Mouse (Mus musculus) central nervous system, embryonic 11.5 days (tissue): ENCODE measurements around the gene Olfr1431. TPM values are rescaled to one million over a fixed set of nuclear protein-coding genes. Genes with fewer than 3 reads are reported as not detected.

ENCODE experiments used
- polyA plus RNA-seq: library from polyadenylated mRNA; depleted of rRNA; stranded (reverse); fragments of >200 nt; gene quantifications from 2 replicates; pipeline ENCODE4 v1.2.3, GENCODE M21; 2012; rRNA removed

Olfr1431 gene
- not detected in 2 replicates for polyA plus RNA-seq

GRCm38 (mm10) chr19:12200334-12200733 lies at the start of gene Olfr1431:
Olfr1431 (plus strand) TSS chr19:12200634.

GRCm38 (mm10) chr19:12170062-12170599 lies 30.3 kb upstream of the Olfr1431 start, which contains the start of gene Olfr1555-ps1:
Olfr1555-ps1 (minus strand) TSS chr19:12170112.

GRCm38 (mm10) chr19:12232496-12232895 lies 32.1 kb downstream of the Olfr1431 start, which contains the start of gene Olfr1432:
Olfr1432 (minus strand) TSS chr19:12232596.

GRCm38 (mm10) chr19:12241559-12241958 lies 41.1 kb downstream of the Olfr1431 start, which contains the start of gene Olfr262:
Olfr262 (minus strand) TSS chr19:12241659.

GRCm38 (mm10) chr19:12260732-12261131 lies 60.3 kb downstream of the Olfr1431 start, which contains the start of gene Olfr235:
Olfr235 (plus strand) TSS chr19:12261032.

Other genes starting within 250 kb of the Olfr1431 start
- 32.7 and 32.9 TPM in 2 replicates for gene Osbp, start 234.7 kb upstream of the Olfr1431 start, polyA plus RNA-seq
- gene Olfr1423, start 159.3 kb upstream of the Olfr1431 start, polyA plus RNA-seq = 0.01 TPM in 1 of 2 replicates, not detected in the other
- not detected in 2 replicates for gene Olfr1424, start 138.0 kb upstream of the Olfr1431 start, polyA plus RNA-seq
- gene Olfr1425, start 122.9 kb upstream of the Olfr1431 start, polyA plus RNA-seq = not detected in 2 replicates
- gene Olfr1426, start 108.6 kb upstream of the Olfr1431 start, polyA plus RNA-seq = not detected in 2 replicates
- not detected in 2 replicates for gene Olfr1427, start 97.3 kb upstream of the Olfr1431 start, polyA plus RNA-seq
- gene Olfr1428, start 84.7 kb upstream of the Olfr1431 start, polyA plus RNA-seq = not detected in 2 replicates
- not detected in 2 replicates for gene Olfr76, start 77.4 kb upstream of the Olfr1431 start, polyA plus RNA-seq
- not detected in 2 replicates for gene Olfr1555-ps1, start 30.5 kb upstream of the Olfr1431 start, polyA plus RNA-seq
- gene Olfr1432, start 32.0 kb downstream of the Olfr1431 start, polyA plus RNA-seq = not detected in 2 replicates
- not detected in 2 replicates for gene Olfr262, start 41.0 kb downstream of the Olfr1431 start, polyA plus RNA-seq
- not detected in 2 replicates for gene Olfr235, start 60.4 kb downstream of the Olfr1431 start, polyA plus RNA-seq
- not detected in 2 replicates for gene Olfr1434, start 79.2 kb downstream of the Olfr1431 start, polyA plus RNA-seq
- not detected in 2 replicates for gene Olfr1436, start 98.5 kb downstream of the Olfr1431 start, polyA plus RNA-seq
- not detected in 2 replicates for gene Olfr1437, start 124.5 kb downstream of the Olfr1431 start, polyA plus RNA-seq
- gene Olfr1438-ps1, start 135.3 kb downstream of the Olfr1431 start, polyA plus RNA-seq = not detected in 2 replicates
- not detected in 2 replicates for gene Olfr1440, start 186.6 kb downstream of the Olfr1431 start, polyA plus RNA-seq
- gene Olfr1441, start 216.8 kb downstream of the Olfr1431 start, polyA plus RNA-seq = not detected in 2 replicates
- gene Pfpl, start 227.3 kb downstream of the Olfr1431 start, polyA plus RNA-seq = not detected in 2 replicates